Mouse (Mus musculus): ENCODE data around the gene Ttc3.

The Ttc3 gene

GRCm38 (mm10) chr16:94507071-94507470 is 136.7 kb downstream of the Ttc3 start:
- DNase-seq (ENCODE audit: low spot score) = no peak

GRCm38 (mm10) chr16:94508769-94509168 is 138.4 kb downstream of the Ttc3 start:
- DNase-seq (ENCODE audit: low spot score) = no peak

GRCm38 (mm10) chr16:94509983-94510382 is 139.6 kb downstream of the Ttc3 start:
- no peak for DNase-seq (ENCODE audit: low spot score)

GRCm38 (mm10) chr16:94517606-94518005 is 147.2 kb downstream of the Ttc3 start:
- no peak for DNase-seq (ENCODE audit: low spot score)
